Mouse (Mus musculus) layer of hippocampus, adult 9-11 months (tissue): Measurements from ENCODE around the gene Gm49510.

Experiments
- DNase-seq: peaks from one replicate; pipeline ENCODE4 v3.0.0; 2022

Gene Gm49510

GRCm38 (mm10) chr15:78916052-78916826, 16.8 kb downstream of the Gm49510 start:
- DNase-seq = no peak

- no peak for DNase-seq
These were observed 18.7 kb downstream of the Gm49510 start for GRCm38 (mm10) chr15:78918126-78918525.

GRCm38 (mm10) chr15:78919914-78920313, 20.4 kb downstream of the Gm49510 start:
- no peak for DNase-seq

GRCm38 (mm10) chr15:78922700-78923099, 23.2 kb downstream of the Gm49510 start:
- DNase-seq = no peak

- no peak for DNase-seq
These were observed 24.1 kb downstream of the Gm49510 start for GRCm38 (mm10) chr15:78923585-78923984.

GRCm38 (mm10) chr15:78925129-78925528, 25.7 kb downstream of the Gm49510 start:
- no peak for DNase-seq

- peak; percentile 57 for DNase-seq
These were observed 26.8 kb downstream of the Gm49510 start, which contains the start of gene Lgals1 for GRCm38 (mm10) chr15:78926021-78926919. Lgals1 (plus strand) TSS chr15:78926725.

GRCm38 (mm10) chr15:78927021-78927787, 27.7 kb downstream of the Gm49510 start:
- DNase-seq = no peak

GRCm38 (mm10) chr15:78927788-78928457, 28.5 kb downstream of the Gm49510 start:
- DNase-seq = peak; percentile 63

- DNase-seq = no peak
These were observed 29.1 kb downstream of the Gm49510 start for GRCm38 (mm10) chr15:78928539-78928938.

- no peak for DNase-seq
These were observed 30.8 kb downstream of the Gm49510 start for GRCm38 (mm10) chr15:78930192-78930706.

- no peak for DNase-seq
These were observed 31.4 kb downstream of the Gm49510 start for GRCm38 (mm10) chr15:78930801-78931426.

- peak; percentile 41 for DNase-seq
These were observed 32.1 kb downstream of the Gm49510 start for GRCm38 (mm10) chr15:78931577-78931976.

GRCm38 (mm10) chr15:78934784-78935320, 35.4 kb downstream of the Gm49510 start, which contains the start of gene Nol12:
Nol12 (plus strand) TSS chr15:78934933.
- peak; percentile 83 for DNase-seq

- DNase-seq = no peak
These were observed 36.9 kb downstream of the Gm49510 start for GRCm38 (mm10) chr15:78936403-78936802.

- no peak for DNase-seq
These were observed 37.8 kb downstream of the Gm49510 start for GRCm38 (mm10) chr15:78937311-78937710.

- no peak for DNase-seq
These were observed 38.5 kb downstream of the Gm49510 start for GRCm38 (mm10) chr15:78937963-78938362.

GRCm38 (mm10) chr15:78940325-78940724, 40.9 kb downstream of the Gm49510 start:
- no peak for DNase-seq

GRCm38 (mm10) chr15:78942663-78943062, 43.2 kb downstream of the Gm49510 start:
- peak; percentile 62 for DNase-seq

GRCm38 (mm10) chr15:78946232-78946631, 46.8 kb downstream of the Gm49510 start:
- DNase-seq = no peak

GRCm38 (mm10) chr15:78947657-78948056, 48.2 kb downstream of the Gm49510 start, which contains the start of gene Triobp:
Triobp (plus strand) TSS chr15:78947724.
- peak; percentile 85 for DNase-seq
